ENCODE assay signal across 9 mouse cellular contexts in genomic region chr5:106560631-106561498, GRCm38 (mm10). TPM values are rescaled to one million over a fixed set of nuclear protein-coding genes. Genes with fewer than 3 reads are reported as not detected.
DNase-seq lines count a peak whose midpoint lies in the region; ATAC-seq and TF ChIP-seq lines count a peak whose summit lies in the region.
"Had no signal": no experiment of that assay in that cellular context is flagged by ENCODE, and none has a peak within 500 bp of the region (broad histone marks: within the 10 kb centered on the region; RNA-seq: fewer than 3 reads in every experiment).

No protein-coding gene starts in this region.

- H3K9me3 ChIP-seq in liver, embryonic 12.5 days (replicated peaks), result no peaks in the 10 kb centered on the region

- 0 out of 2 replicates have a peak overlapping the region, but pooled peaks have one; percentile 20 for H3K4me3 ChIP-seq in liver, embryonic 12.5 days
- H3K4me3 ChIP-seq in testis, adult 2 months (ENCODE audit: control insufficient read depth, low read depth, low read length), result peak overlapping the region; percentile 39
- H3K4me3 ChIP-seq: myocyte had no signal

- no peak overlapping the region for H3K9ac ChIP-seq in liver, embryonic 12.5 days

- TF ChIP-seq POLR2A in testis, adult 2 months (IDR thresholded peaks at IDR 0.05; ENCODE audit: control insufficient read depth, low read depth, low read length), result no peak

- peak; percentile 24 for DNase-seq in left cerebral cortex, postnatal 4 days
- no peak for DNase-seq in left cerebral cortex, adult 9 months (ENCODE audit: low spot score in 2 of 2)
- DNase-seq in cerebellum, adult 9-10 months, result peak; percentile 77
- DNase-seq in spleen, postnatal 10 days (ENCODE audit: low spot score in 2 of 2), result no peak

- ATAC-seq in granulocyte monocyte progenitor cell, adult 5-6 weeks (replicated peaks; ENCODE audit: poor library complexity, severe bottlenecking), result peak; percentile 46
- no peak for ATAC-seq in liver, embryonic 12.5 days
- no peak for ATAC-seq in inflammation-experienced regulatory T-cells, adult 6 months

- peaks cover 5% of the 10 kb centered on the region; the same call in 1 of the 2 replicates for H3K4me1 ChIP-seq in liver, embryonic 12.5 days
- H3K4me1 ChIP-seq in testis, adult 2 months (ENCODE audit: control insufficient read depth, insufficient read depth, low read length), result peaks cover 7% of the 10 kb centered on the region

- H3K27me3 ChIP-seq in liver, embryonic 12.5 days (replicated peaks), result peaks cover 95% of the 10 kb centered on the region
- no peaks in the 10 kb centered on the region for H3K27me3 ChIP-seq in testis, adult 2 months (ENCODE audit: control insufficient read depth, insufficient read depth, low read length)

- TF ChIP-seq CTCF in testis, adult 2 months (IDR thresholded peaks at IDR 0.05; ENCODE audit: control insufficient read depth, insufficient read depth, insufficient replicate concordance, low read depth, low read length), result no peak

- H3K27ac ChIP-seq in liver, embryonic 12.5 days, result no peak overlapping the region
- no peak overlapping the region for H3K27ac ChIP-seq in testis, adult 2 months (ENCODE audit: control insufficient read depth, insufficient read depth, low read depth, low read length)

- H3K4me2 ChIP-seq in liver, embryonic 12.5 days, result peak overlapping the region; percentile 48

- no peaks in the 10 kb centered on the region for H3K36me3 ChIP-seq in liver, embryonic 12.5 days
- no peaks in the 10 kb centered on the region for H3K36me3 ChIP-seq in testis, adult 2 months (ENCODE audit: control insufficient read depth, insufficient read depth, low read length)

- WGBS in liver, embryonic 12.5 days (ENCODE audit: insufficient replicate concordance), result 7% methylated on average over 40 of the region's 40 CpGs

- intact Hi-C loops in left cerebral cortex, postnatal 4 days (cut with DNase I), result no loop called here

RNA-seq across cellular contexts. Expression of gene Gm17304, which starts 48.0 kb away (rescaled TPM):
- total RNA-seq in left cerebral cortex, postnatal 4 days (2021), result not detected
- total RNA-seq in granulocyte monocyte progenitor cell, adult 5-6 weeks (2014; fragmentation: Nextera tagmentation), result not detected in 2 replicates
- not detected in 2 replicates for total RNA-seq in granulocyte monocyte progenitor cell, adult 5-6 weeks (2017)
- not detected in 2 replicates for polyA plus RNA-seq in liver, embryonic 12.5 days (2016; fragmentation: Nextera tagmentation; extraction: Ambion mirVana)
- not detected in 2 replicates for polyA plus RNA-seq in testis, adult 2 months (2012; rRNA removed)
- not detected for polyA plus RNA-seq in inflammation-experienced regulatory T-cells, adult 6 months (2017; shearing (Covaris generic))
- polyA plus RNA-seq: myocyte had no signal

Comparison
In these comparisons a context has a peak if more than half of its experiments do, and no peak if none do; other contexts are left out.
1. DNase-seq: peak in left cerebral cortex, postnatal 4 days (single experiment) and cerebellum, adult 9-10 months (single experiment); none in left cerebral cortex, adult 9 months (0 of 2) and spleen, postnatal 10 days (0 of 2).